20 mouse cellular contexts compared by ENCODE assay signal in genomic region chr2:78970088-78970487, GRCm38 (mm10).
A peak's percentile ranks its signal among the peaks of the same experiment; 100 is the strongest.
DNase-seq lines count a peak whose midpoint lies in the region; ATAC-seq and TF ChIP-seq lines count a peak whose summit lies in the region.
"Had no signal": no experiment of that assay in that cellular context is flagged by ENCODE, and none has a peak within 500 bp of the region (broad histone marks: within the 10 kb centered on the region; RNA-seq: fewer than 3 reads in every experiment).

No protein-coding gene starts in this region.

- no peak overlapping the region for H3K4me3 ChIP-seq in forebrain, embryonic 14.5 days (ENCODE audit: low read depth, low read length)
- no peak overlapping the region for H3K4me3 ChIP-seq in forebrain, embryonic 11.5 days (ENCODE audit: low read depth, low read length)
- H3K4me3 ChIP-seq in hindbrain, postnatal 0 days (ENCODE audit: low read length), result no peak overlapping the region
- H3K4me3 ChIP-seq in hindbrain, embryonic 11.5 days (ENCODE audit: low read depth, low read length), result no peak overlapping the region
- H3K4me3 ChIP-seq in forebrain, embryonic 16.5 days (replicated peaks; ENCODE audit: low read length), result no peak overlapping the region
- H3K4me3 ChIP-seq: embryonic facial prominence, embryonic 13.5 days; heart, adult 2 months; heart, embryonic 15.5 days; hindbrain, embryonic 12.5 days had no signal

- H3K4me2 ChIP-seq in forebrain, embryonic 14.5 days (ENCODE audit: low read length), result no peak overlapping the region
- H3K4me2 ChIP-seq in forebrain, embryonic 11.5 days (ENCODE audit: low read depth, low read length, severe bottlenecking), result no peak overlapping the region
- no peak overlapping the region for H3K4me2 ChIP-seq in hindbrain, postnatal 0 days (ENCODE audit: low read depth, low read length)
- H3K4me2 ChIP-seq in hindbrain, embryonic 11.5 days (replicated peaks; ENCODE audit: low read depth, low read length), result no peak overlapping the region
- no peak overlapping the region for H3K4me2 ChIP-seq in forebrain, embryonic 16.5 days (ENCODE audit: low read length)
- H3K4me2 ChIP-seq: embryonic facial prominence, embryonic 13.5 days; heart, embryonic 11.5 days; heart, embryonic 15.5 days; hindbrain, embryonic 12.5 days had no signal

- ATAC-seq in forebrain, embryonic 14.5 days, result peak; percentile 72
- no peak for ATAC-seq in forebrain, embryonic 11.5 days (replicated peaks; ENCODE audit: low FRiP score)
- ATAC-seq in hindbrain, postnatal 0 days, result peak; percentile 56; the same call in 1 of the 2 replicates
- no peak for ATAC-seq in hindbrain, embryonic 11.5 days (ENCODE audit: low FRiP score)
- peak; percentile 88 for ATAC-seq in forebrain, embryonic 16.5 days
- ATAC-seq in activated CD4-positive, CD25-positive, alpha-beta regulatory T cell, adult 4 months, result no peak

- no peak overlapping the region for H3K9ac ChIP-seq in forebrain, embryonic 14.5 days (ENCODE audit: low read length)
- H3K9ac ChIP-seq in forebrain, embryonic 11.5 days (ENCODE audit: low read length), result no peak overlapping the region
- no peak overlapping the region for H3K9ac ChIP-seq in hindbrain, postnatal 0 days (replicated peaks; ENCODE audit: low read length)
- H3K9ac ChIP-seq in hindbrain, embryonic 11.5 days (ENCODE audit: low read depth, low read length), result no peak overlapping the region
- H3K9ac ChIP-seq in forebrain, embryonic 16.5 days (replicated peaks; ENCODE audit: low read depth, low read length), result no peak overlapping the region
- H3K9ac ChIP-seq: embryonic facial prominence, embryonic 13.5 days; heart, embryonic 15.5 days; hindbrain, embryonic 12.5 days had no signal

- DNase-seq in forebrain, embryonic 14.5 days (ENCODE audit: low spot score), result peak; percentile 46
- DNase-seq in forebrain, embryonic 11.5 days (ENCODE audit: low spot score), result no peak
- DNase-seq in hindbrain, postnatal 0 days (ENCODE audit: low spot score), result peak; percentile 61
- DNase-seq in hindbrain, embryonic 11.5 days (ENCODE audit: low spot score), result no peak
- peak; percentile 18 for DNase-seq in adipocyte (ENCODE audit: low spot score)
- DNase-seq in heart, postnatal 4 days, result no peak
- DNase-seq: adrenal gland, postnatal 14 days; cerebellum, adult 18-20 months; cerebellum, postnatal 36 days; gastrocnemius, postnatal 14 days; heart, adult 2 months; heart, postnatal 14 days; kidney, adult 11 months had no signal

- no peak for TF ChIP-seq CTCF in hindbrain, postnatal 0 days (IDR thresholded peaks at IDR 0.05; ENCODE audit: low read depth)

- no peaks in the 10 kb centered on the region for H3K36me3 ChIP-seq in forebrain, embryonic 14.5 days (ENCODE audit: control insufficient read depth, insufficient read depth, low read length)
- no peaks in the 10 kb centered on the region for H3K36me3 ChIP-seq in forebrain, embryonic 11.5 days (ENCODE audit: control insufficient read depth, insufficient read depth, low read length)
- no peaks in the 10 kb centered on the region for H3K36me3 ChIP-seq in hindbrain, postnatal 0 days (ENCODE audit: insufficient read depth, low read length)
- H3K36me3 ChIP-seq in hindbrain, embryonic 11.5 days (ENCODE audit: control insufficient read depth, insufficient read depth, low read length), result no peaks in the 10 kb centered on the region
- no peaks in the 10 kb centered on the region for H3K36me3 ChIP-seq in forebrain, embryonic 16.5 days (ENCODE audit: control insufficient read depth, insufficient read depth)
- H3K36me3 ChIP-seq: embryonic facial prominence, embryonic 13.5 days; G1E; heart, embryonic 15.5 days; hindbrain, embryonic 12.5 days had no signal

- 55% methylated on average over 6 of the region's 6 CpGs for WGBS in forebrain, embryonic 14.5 days
- 74% methylated on average over 6 of the region's 6 CpGs for WGBS in forebrain, embryonic 11.5 days
- WGBS in hindbrain, postnatal 0 days, result 45% methylated on average over 6 of the region's 6 CpGs
- WGBS in hindbrain, embryonic 11.5 days, result 81% methylated on average over 6 of the region's 6 CpGs
- WGBS in forebrain, embryonic 16.5 days, result 42% methylated on average over 6 of the region's 6 CpGs

- H3K9me3 ChIP-seq in forebrain, embryonic 14.5 days (replicated peaks; ENCODE audit: control insufficient read depth, low read length), result no peaks in the 10 kb centered on the region
- H3K9me3 ChIP-seq in forebrain, embryonic 11.5 days (ENCODE audit: control insufficient read depth, low read length), result no peaks in the 10 kb centered on the region
- no peaks in the 10 kb centered on the region for H3K9me3 ChIP-seq in hindbrain, postnatal 0 days (ENCODE audit: low read length)
- no peaks in the 10 kb centered on the region for H3K9me3 ChIP-seq in hindbrain, embryonic 11.5 days (ENCODE audit: control insufficient read depth, low read length)
- H3K9me3 ChIP-seq in forebrain, embryonic 16.5 days (ENCODE audit: control insufficient read depth, low read length), result no peaks in the 10 kb centered on the region
- H3K9me3 ChIP-seq: embryonic facial prominence, embryonic 13.5 days; G1E; heart, embryonic 15.5 days; hindbrain, embryonic 12.5 days had no signal

- no peaks in the 10 kb centered on the region for H3K4me1 ChIP-seq in forebrain, embryonic 14.5 days (ENCODE audit: control insufficient read depth, insufficient read depth, low read length)
- H3K4me1 ChIP-seq in forebrain, embryonic 11.5 days (replicated peaks; ENCODE audit: control insufficient read depth, insufficient read depth, low read length), result no peaks in the 10 kb centered on the region
- no peaks in the 10 kb centered on the region for H3K4me1 ChIP-seq in hindbrain, postnatal 0 days (ENCODE audit: insufficient read depth, low read length)
- no peaks in the 10 kb centered on the region for H3K4me1 ChIP-seq in hindbrain, embryonic 11.5 days (replicated peaks; ENCODE audit: control insufficient read depth, insufficient read depth, low read length)
- no peaks in the 10 kb centered on the region for H3K4me1 ChIP-seq in forebrain, embryonic 16.5 days (replicated peaks; ENCODE audit: control insufficient read depth, insufficient read depth, low read length)
- H3K4me1 ChIP-seq: embryonic facial prominence, embryonic 13.5 days; heart, embryonic 15.5 days; hindbrain, embryonic 12.5 days had no signal

- no peak overlapping the region for H3K27ac ChIP-seq in forebrain, embryonic 14.5 days (ENCODE audit: low read depth, low read length)
- no peak overlapping the region for H3K27ac ChIP-seq in forebrain, embryonic 11.5 days (ENCODE audit: low read depth, low read length)
- H3K27ac ChIP-seq in hindbrain, postnatal 0 days, result no peak overlapping the region
- no peak overlapping the region for H3K27ac ChIP-seq in hindbrain, embryonic 11.5 days (ENCODE audit: low read depth, low read length)
- H3K27ac ChIP-seq in forebrain, embryonic 16.5 days (ENCODE audit: low read length), result no peak overlapping the region
- H3K27ac ChIP-seq: embryonic facial prominence, embryonic 13.5 days; heart, adult 2 months; heart, embryonic 15.5 days; hindbrain, embryonic 12.5 days had no signal

- no peaks in the 10 kb centered on the region for H3K27me3 ChIP-seq in forebrain, embryonic 14.5 days (replicated peaks; ENCODE audit: control insufficient read depth, insufficient read depth, low read length)
- H3K27me3 ChIP-seq in forebrain, embryonic 11.5 days (ENCODE audit: control insufficient read depth, insufficient read depth, low read length), result no peaks in the 10 kb centered on the region
- H3K27me3 ChIP-seq in hindbrain, postnatal 0 days (ENCODE audit: insufficient read depth, low read length), result no peaks in the 10 kb centered on the region
- H3K27me3 ChIP-seq in hindbrain, embryonic 11.5 days (ENCODE audit: control insufficient read depth, insufficient read depth, low read length), result no peaks in the 10 kb centered on the region
- no peaks in the 10 kb centered on the region for H3K27me3 ChIP-seq in forebrain, embryonic 16.5 days (replicated peaks; ENCODE audit: control insufficient read depth, insufficient read depth, low read length)
- H3K27me3 ChIP-seq: embryonic facial prominence, embryonic 13.5 days; heart, embryonic 15.5 days; hindbrain, embryonic 12.5 days had no signal

Comparison
In these comparisons a context has a peak if more than half of its experiments do, and no peak if none do; other contexts are left out.
1. ATAC-seq: peak in forebrain, embryonic 14.5 days (single experiment), hindbrain, postnatal 0 days (single experiment) and forebrain, embryonic 16.5 days (single experiment); none in forebrain, embryonic 11.5 days (single experiment), hindbrain, embryonic 11.5 days (single experiment) and activated CD4-positive, CD25-positive, alpha-beta regulatory T cell, adult 4 months (single experiment).
2. DNase-seq: peak in forebrain, embryonic 14.5 days (single experiment), hindbrain, postnatal 0 days (single experiment) and adipocyte (single experiment); none in forebrain, embryonic 11.5 days (single experiment), hindbrain, embryonic 11.5 days (single experiment) and heart, postnatal 4 days (single experiment).